Mouse (Mus musculus) hindbrain, embryonic 16.5 days (tissue): ENCODE data around the gene Zfand3. TPM values are rescaled to one million over a fixed set of nuclear protein-coding genes. Genes with fewer than 3 reads are reported as not detected.

Experiments
- ATAC-seq: fragments of 200-750 bp; cut with Nextera tagmentation; 2 replicates; pipeline ENCODE4 v1.8.0; 2017; ENCODE audit warnings: moderate TSS enrichment, moderate library complexity
- H3K27ac ChIP-seq: fragments of 300-500 bp; sonication (generic); 2 replicates; pipeline ENCODE4 v1.5.1; 2014; ENCODE audit warnings: low read depth, mild to moderate bottlenecking, control low read depth, low read length, moderate library complexity
- H3K27me3 ChIP-seq: fragments of 300-500 bp; sonication (generic); replicated peaks from 2 replicates; pipeline ENCODE4 v1.6.1; 2014; ENCODE audit warnings: low read length; ENCODE audit not compliant: control insufficient read depth, insufficient read depth
- H3K36me3 ChIP-seq: fragments of 300-500 bp; sonication (generic); 2 replicates; pipeline ENCODE4 v1.6.1; 2014; ENCODE audit warnings: mild to moderate bottlenecking, low read length, moderate library complexity, mixed read lengths; ENCODE audit not compliant: control insufficient read depth, insufficient read depth
- H3K4me1 ChIP-seq: fragments of 300-500 bp; sonication (generic); 2 replicates; pipeline ENCODE4 v1.6.1; 2014; ENCODE audit warnings: low read depth, low read length; ENCODE audit not compliant: control insufficient read depth, insufficient read depth
- H3K4me2 ChIP-seq: fragments of 300-500 bp; sonication (generic); 2 replicates; pipeline ENCODE4 v1.6.1; 2014; ENCODE audit warnings: mild to moderate bottlenecking, low read length, control low read depth, moderate library complexity
- H3K4me3 ChIP-seq: fragments of 300-500 bp; sonication (generic); 2 replicates; pipeline ENCODE4 v1.5.1; 2014; ENCODE audit warnings: mild to moderate bottlenecking, low read length, control low read depth, moderate library complexity
- H3K9ac ChIP-seq: fragments of 300-500 bp; sonication (generic); 2 replicates; pipeline ENCODE4 v1.6.1; 2014; ENCODE audit warnings: low read depth, mild to moderate bottlenecking, control low read depth, low read length, moderate library complexity
- H3K9me3 ChIP-seq: fragments of 300-500 bp; sonication (generic); 2 replicates; pipeline ENCODE4 v1.6.1; 2014; ENCODE audit warnings: mild to moderate bottlenecking, low read length, moderate library complexity; ENCODE audit not compliant: control insufficient read depth
- WGBS: fragments of 180-500 bp; shearing (Covaris S2); extraction: QIAGEN DNeasy Blood & Tissue Kit; methylation state at CpG from one replicate; pipeline ENCODE4 v1.1.7; 2014; 5-methylcytosine and 5-hydroxymethylcytosine counted together
- polyA plus RNA-seq: library from polyadenylated mRNA; unstranded; fragments of >200 nt; fragmentation: Nextera tagmentation; extraction: Ambion mirVana; gene quantifications from 2 replicates; pipeline ENCODE4 v1.2.1, GENCODE M21; 2015

Gene Zfand3
- polyA plus RNA-seq = 53.3 and 58.2 TPM in 2 replicates

GRCm38 (mm10) chr17:30004203-30005102, at the start of gene Zfand3:
Zfand3 (plus strand) TSS chr17:30004733.
- no peaks in the 10 kb centered on the region for H3K36me3 ChIP-seq
- peak within 1 kb of the TSS; percentile 88 for H3K9ac ChIP-seq
- H3K4me1 ChIP-seq = peaks cover 33% of the 10 kb centered on the region
- H3K27me3 ChIP-seq = no peaks in the 10 kb centered on the region
- peak within 1 kb of the TSS; percentile 82 for H3K4me2 ChIP-seq
- H3K9me3 ChIP-seq = no peaks in the 10 kb centered on the region
- peak; percentile 93 for ATAC-seq
- H3K4me3 ChIP-seq = peak within 1 kb of the TSS; percentile 63
- peak within 1 kb of the TSS; percentile 99 for H3K27ac ChIP-seq
- WGBS = under 1% methylated on average over 44 of the region's 93 CpGs

GRCm38 (mm10) chr17:29955880-29956279, 48.7 kb upstream of the Zfand3 start:
- ATAC-seq = no peak
- no peaks in the 10 kb centered on the region for H3K27me3 ChIP-seq
- H3K4me3 ChIP-seq = no peak overlapping the region
- H3K4me2 ChIP-seq = no peak overlapping the region
- H3K4me1 ChIP-seq = peaks cover 4% of the 10 kb centered on the region
- no peaks in the 10 kb centered on the region for H3K36me3 ChIP-seq
- no peak overlapping the region for H3K9ac ChIP-seq
- 65% methylated on average over 8 of the region's 8 CpGs for WGBS
- peaks cover 5% of the 10 kb centered on the region; the same call in 1 of the 2 replicates for H3K9me3 ChIP-seq
- no peak overlapping the region for H3K27ac ChIP-seq

GRCm38 (mm10) chr17:29963730-29964259, 40.7 kb upstream of the Zfand3 start:
- Histone ChIP-seq H3K27me3 (no peaks in the 10 kb centered on the region), H3K4me3 (no peak overlapping the region), H3K27ac (no peak overlapping the region), H3K4me2 (peak overlapping the region; percentile 36), H3K4me1 (peaks cover 24% of the 10 kb centered on the region), H3K36me3 (no peaks in the 10 kb centered on the region), H3K9ac (no peak overlapping the region), H3K9me3 (peaks cover 3% of the 10 kb centered on the region; the same call in 1 of the 2 replicates)
- 7% methylated on average over 11 of the region's 11 CpGs for WGBS
- ATAC-seq = peak; percentile 38; the same call in 1 of the 2 replicates

- no peaks in the 10 kb centered on the region for H3K27me3 ChIP-seq
- 0 out of 2 replicates have a peak overlapping the region, but pooled peaks have one; percentile 15 for H3K9ac ChIP-seq
- H3K9me3 ChIP-seq = no peaks in the 10 kb centered on the region
- peaks cover 24% of the 10 kb centered on the region for H3K4me1 ChIP-seq
- H3K4me2 ChIP-seq = 0 out of 2 replicates have a peak overlapping the region, but pooled peaks have one; percentile 9
- H3K4me3 ChIP-seq = no peak overlapping the region
- WGBS = 10% methylated on average over 5 of the region's 5 CpGs
- peak; percentile 25; the same call in 1 of the 2 replicates for ATAC-seq
- no peaks in the 10 kb centered on the region for H3K36me3 ChIP-seq
- no peak overlapping the region for H3K27ac ChIP-seq
Observed at GRCm38 (mm10) chr17:29965506-29965905, 39.0 kb upstream of the Zfand3 start.

DNA sequence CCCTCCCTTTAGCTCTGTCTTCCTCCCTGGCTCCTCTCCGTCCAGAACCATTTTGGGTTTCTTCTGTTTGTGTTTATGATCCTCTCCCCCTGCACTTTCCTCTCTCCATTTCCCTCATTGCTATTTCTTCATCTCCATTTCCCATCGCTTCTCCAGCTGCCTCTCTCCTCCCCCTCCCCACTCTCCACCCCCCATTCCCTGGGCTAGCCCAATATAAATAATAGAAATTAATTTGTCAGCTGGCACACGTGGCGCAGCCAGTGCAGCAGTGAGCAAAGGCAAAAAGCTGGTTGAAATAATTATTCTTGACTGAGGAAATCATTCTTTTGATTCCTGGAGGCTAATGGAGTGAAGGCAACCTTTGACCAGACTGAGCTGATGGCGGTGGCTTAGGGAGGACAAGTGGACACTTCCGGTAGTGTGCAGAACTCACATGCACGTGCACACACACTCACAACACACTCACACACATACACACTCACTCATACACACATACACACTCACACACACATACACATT, 34.4 kb upstream of the Zfand3 start, which contains the start of gene Mdga1:
Gene Mdga1 (minus strand): TSS at position 51 of the 519 bp plus-strand sequence.
- Histone ChIP-seq H3K9ac (no peak within 1 kb of the TSS), H3K27me3 (no peaks in the 10 kb centered on the region), H3K4me1 (peaks cover 11% of the 10 kb centered on the region), H3K4me3 (no peak within 1 kb of the TSS), H3K36me3 (no peaks in the 10 kb centered on the region), H3K9me3 (no peaks in the 10 kb centered on the region), H3K27ac (no peak within 1 kb of the TSS), H3K4me2 (no peak within 1 kb of the TSS)
- ATAC-seq = no peak
- 51% methylated on average over 7 of the region's 7 CpGs for WGBS

DNA sequence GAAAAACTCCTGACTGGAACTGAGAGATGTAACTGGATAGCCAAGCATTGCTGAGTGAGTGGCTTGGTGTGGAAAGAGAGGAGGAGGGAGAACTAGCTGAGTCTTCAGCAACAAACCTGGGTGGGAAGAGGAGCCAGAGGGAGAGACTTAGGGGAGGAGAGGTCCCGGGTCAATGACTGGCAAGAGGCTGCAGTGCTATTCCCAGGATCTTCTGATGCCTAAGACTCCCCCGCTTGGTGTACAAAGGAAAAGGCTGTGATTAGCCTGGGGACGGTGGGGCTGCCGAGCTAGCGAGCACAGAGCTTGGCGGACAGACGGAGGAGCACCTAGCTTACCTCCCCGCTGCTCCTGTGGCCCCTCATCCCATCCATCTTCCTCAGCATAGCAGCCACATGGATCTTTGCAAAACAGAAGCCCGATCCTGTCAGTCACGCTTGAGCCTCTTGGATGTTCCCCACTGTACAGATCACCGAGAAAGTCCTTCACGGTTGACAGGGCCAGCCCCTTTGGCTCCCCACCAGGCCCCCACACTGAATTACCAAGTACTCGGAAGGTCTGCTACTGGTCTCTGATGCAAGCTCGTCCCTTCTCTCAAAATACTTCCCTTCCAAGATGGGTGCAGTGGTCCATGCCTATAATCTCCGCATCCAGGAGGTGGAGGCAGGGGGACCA, 32.6 kb upstream of the Zfand3 start:
- H3K4me1 ChIP-seq = peaks cover 6% of the 10 kb centered on the region
- H3K27ac ChIP-seq = no peak overlapping the region
- no peak overlapping the region for H3K9ac ChIP-seq
- no peaks in the 10 kb centered on the region for H3K27me3 ChIP-seq
- H3K9me3 ChIP-seq = no peaks in the 10 kb centered on the region
- ATAC-seq = no peak
- peak overlapping the region; percentile 8; the same call in 1 of the 2 replicates for H3K4me2 ChIP-seq
- H3K36me3 ChIP-seq = no peaks in the 10 kb centered on the region
- 29% methylated on average over 15 of the region's 15 CpGs for WGBS
- H3K4me3 ChIP-seq = no peak overlapping the region

GRCm38 (mm10) chr17:29973226-29973625, 31.3 kb upstream of the Zfand3 start:
- ATAC-seq = no peak
- Histone ChIP-seq H3K4me2 (no peak overlapping the region), H3K36me3 (no peaks in the 10 kb centered on the region), H3K9ac (no peak overlapping the region), H3K27ac (no peak overlapping the region), H3K27me3 (no peaks in the 10 kb centered on the region), H3K4me1 (peaks cover 6% of the 10 kb centered on the region), H3K9me3 (no peaks in the 10 kb centered on the region), H3K4me3 (no peak overlapping the region)
- WGBS = 95% methylated on average over 7 of the region's 7 CpGs

GRCm38 (mm10) chr17:29975731-29976130, 28.8 kb upstream of the Zfand3 start:
- ATAC-seq = peak; percentile 79
- H3K9me3 ChIP-seq = no peaks in the 10 kb centered on the region
- H3K27ac ChIP-seq = no peak overlapping the region
- no peak overlapping the region for H3K4me3 ChIP-seq
- WGBS = 4% methylated on average over 8 of the region's 8 CpGs
- H3K27me3 ChIP-seq = no peaks in the 10 kb centered on the region
- H3K9ac ChIP-seq = no peak overlapping the region
- no peaks in the 10 kb centered on the region for H3K36me3 ChIP-seq
- no peak overlapping the region for H3K4me2 ChIP-seq
- peaks cover 6% of the 10 kb centered on the region for H3K4me1 ChIP-seq
